Mouse (Mus musculus): ENCODE measurements at regions not wholly inside any gene's neighbourhood (a gene's known extent, or its start where the extent isn't known, plus 50 kb on each side); places are given as distances from the start of the nearest gene placed in this dataset.

DNA sequence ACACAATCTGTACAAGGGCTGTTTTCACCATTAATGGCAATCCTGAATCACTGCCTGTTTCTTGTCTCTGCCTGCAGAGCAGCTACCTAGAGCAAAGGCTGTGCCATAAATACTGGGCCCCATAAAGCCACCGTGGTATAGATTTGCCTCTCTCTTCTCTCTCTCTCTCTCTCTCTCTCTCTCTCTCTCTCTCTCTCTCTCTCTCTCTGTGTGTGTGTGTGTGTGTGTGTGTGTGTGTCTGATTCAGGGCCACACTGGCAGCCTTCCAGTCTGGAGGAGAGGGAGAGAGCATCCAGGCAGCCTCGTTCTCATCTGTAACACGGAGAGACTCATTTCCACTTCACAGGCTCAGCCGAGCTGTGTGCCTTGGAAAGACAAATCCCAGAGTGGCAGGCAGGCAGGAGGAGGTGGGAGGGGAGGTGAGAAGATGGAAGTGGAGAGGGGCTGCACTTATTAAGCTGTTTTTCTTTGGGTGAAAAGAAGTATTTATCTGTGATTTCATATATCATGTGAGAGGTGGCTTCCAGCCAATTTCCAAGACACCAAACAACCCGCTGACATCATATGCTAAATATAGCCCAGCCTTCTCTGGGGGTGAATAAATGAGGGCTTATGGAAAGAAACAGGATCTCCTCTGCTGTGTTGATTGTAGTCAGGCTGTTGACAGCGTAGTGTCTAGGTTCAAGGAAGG, 56.7 kb downstream of the Irf2bp2 start:
- TF ChIP-seq GATA1 (IDR thresholded peaks at IDR 0.05; ENCODE audit: borderline replicate concordance, low read length) (no peak), FLI1 (IDR thresholded peaks at IDR 0.05; ENCODE audit: low read length) (no peak)

All from megakaryocyte, embryonic 14.5 days (primary cell).